Mouse (Mus musculus): ENCODE data around the gene Ankrd39. TPM values are rescaled to one million over a fixed set of nuclear protein-coding genes. Genes with fewer than 3 reads are reported as not detected.

Gene Ankrd39
- total RNA-seq (2014; rRNA removed) (38.1 and 55.1 TPM in 2 replicates), polyA plus RNA-seq (2015; fragmentation: Nextera tagmentation; extraction: Ambion mirVana) (30.8 and 32.5 TPM in 2 replicates)

GRCm38 (mm10) chr1:36546888-36547471 is at the start of gene Ankrd39:
TSS of gene Ankrd39 (minus strand) at chr1:36547445.
- Histone ChIP-seq H3K27ac (peak within 1 kb of the TSS; percentile 70), H3K9ac (replicated peaks; ENCODE audit: low read length) (peak within 1 kb of the TSS; percentile 72), H3K4me1 (ENCODE audit: insufficient read depth, low read length) (peaks cover 13% of the 10 kb centered on the region), H3K4me3 (ENCODE audit: low read length) (peak within 1 kb of the TSS; percentile 52), H3K27me3 (ENCODE audit: insufficient read depth, low read length) (no peaks in the 10 kb centered on the region), H3K4me2 (ENCODE audit: low read depth, low read length) (peak within 1 kb of the TSS; percentile 64), H3K9me3 (ENCODE audit: low read length) (no peaks in the 10 kb centered on the region), H3K36me3 (ENCODE audit: insufficient read depth, low read length) (peaks cover 38% of the 10 kb centered on the region)
- DNase-seq (ENCODE audit: low spot score) (peak; percentile 99), ATAC-seq (peak; percentile 97)
- WGBS, result under 1% methylated on average over 43 of the region's 43 CpGs
- TF ChIP-seq CTCF (IDR thresholded peaks at IDR 0.05; ENCODE audit: low read depth), result peak; percentile 100

DNA sequence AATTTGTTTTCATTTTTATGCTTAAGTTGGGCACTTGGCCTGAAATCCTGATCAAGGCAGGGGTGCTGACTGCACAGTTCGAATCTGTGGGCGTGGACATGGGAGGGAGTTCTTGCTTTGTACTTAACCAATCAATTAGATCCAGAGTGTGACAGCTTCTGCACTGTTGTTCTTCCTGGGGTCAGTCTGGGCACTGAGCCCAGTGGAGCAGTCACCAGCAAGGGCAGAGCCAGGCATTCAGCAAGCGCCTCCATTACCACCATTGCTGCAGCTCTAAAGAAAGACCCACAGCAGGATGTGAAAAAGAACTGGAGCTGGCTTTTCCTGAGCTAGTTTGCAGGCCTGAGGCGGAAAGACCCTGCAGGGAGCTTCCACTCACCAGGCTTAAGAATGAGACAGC is 48.9 kb upstream of the Ankrd39 start:
- Histone ChIP-seq H3K4me2 (ENCODE audit: low read depth, low read length) (no peak overlapping the region), H3K36me3 (ENCODE audit: insufficient read depth, low read length) (no peaks in the 10 kb centered on the region), H3K27ac (peak overlapping the region; percentile 62; the same call in 1 of the 2 replicates), H3K4me1 (ENCODE audit: insufficient read depth, low read length) (peaks cover 4% of the 10 kb centered on the region; the same call in 1 of the 2 replicates), H3K4me3 (ENCODE audit: low read length) (no peak overlapping the region), H3K9me3 (ENCODE audit: low read length) (no peaks in the 10 kb centered on the region), H3K27me3 (ENCODE audit: insufficient read depth, low read length) (no peaks in the 10 kb centered on the region), H3K9ac (replicated peaks; ENCODE audit: low read length) (no peak overlapping the region)
- DNase-seq (ENCODE audit: low spot score) (peak; percentile 90), ATAC-seq (peak; percentile 92)
- WGBS, result 13% methylated on average over 4 of the region's 4 CpGs
- no peak for TF ChIP-seq CTCF (IDR thresholded peaks at IDR 0.05; ENCODE audit: low read depth)

GRCm38 (mm10) chr1:36595167-36595931 is 48.1 kb upstream of the Ankrd39 start:
- Histone ChIP-seq H3K9ac (replicated peaks; ENCODE audit: low read length) (no peak overlapping the region), H3K36me3 (ENCODE audit: insufficient read depth, low read length) (no peaks in the 10 kb centered on the region), H3K27ac (peak overlapping the region; percentile 48; the same call in 1 of the 2 replicates), H3K4me1 (ENCODE audit: insufficient read depth, low read length) (peaks cover 11% of the 10 kb centered on the region; the same call in 1 of the 2 replicates), H3K27me3 (ENCODE audit: insufficient read depth, low read length) (no peaks in the 10 kb centered on the region), H3K9me3 (ENCODE audit: low read length) (no peaks in the 10 kb centered on the region), H3K4me3 (ENCODE audit: low read length) (no peak overlapping the region), H3K4me2 (ENCODE audit: low read depth, low read length) (no peak overlapping the region)
- WGBS, result 42% methylated on average over 10 of the region's 10 CpGs
- TF ChIP-seq CTCF (IDR thresholded peaks at IDR 0.05; ENCODE audit: low read depth), result peak; percentile 18; the same call in 1 of the 2 replicates
- ATAC-seq, result peak; percentile 72
- DNase-seq (ENCODE audit: low spot score), result peak; percentile 45

DNA sequence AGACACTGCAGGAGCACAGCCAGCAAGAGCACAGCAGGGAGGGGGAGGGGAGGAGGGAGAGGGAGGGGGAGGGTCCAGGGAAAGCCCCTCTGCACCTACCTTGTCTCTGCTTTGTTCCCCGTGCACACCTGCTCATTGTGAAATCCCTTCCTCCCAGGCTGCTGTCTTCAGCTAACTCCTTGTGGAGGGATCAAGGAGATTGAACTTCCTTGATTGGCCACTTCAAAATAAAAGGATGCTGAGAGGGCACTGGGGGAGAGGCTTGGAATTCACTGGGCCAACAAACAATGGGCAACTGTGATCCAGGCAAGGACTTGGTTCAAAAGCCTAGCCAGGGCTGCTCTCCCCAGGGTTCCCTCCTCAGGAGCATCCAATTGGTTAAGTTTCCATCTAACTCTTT is 45.9 kb upstream of the Ankrd39 start:
- DNase-seq (ENCODE audit: low spot score) (no peak), ATAC-seq (no peak)
- H3K27me3 ChIP-seq (ENCODE audit: insufficient read depth, low read length), result no peaks in the 10 kb centered on the region
- no peak overlapping the region for H3K4me2 ChIP-seq (ENCODE audit: low read depth, low read length)
- H3K36me3 ChIP-seq (ENCODE audit: insufficient read depth, low read length), result no peaks in the 10 kb centered on the region
- H3K4me3 ChIP-seq (ENCODE audit: low read length), result no peak overlapping the region
- no peak overlapping the region for H3K27ac ChIP-seq
- no peak overlapping the region for H3K9ac ChIP-seq (replicated peaks; ENCODE audit: low read length)
- TF ChIP-seq CTCF (IDR thresholded peaks at IDR 0.05; ENCODE audit: low read depth), result no peak
- 27% methylated on average over 1 of the region's 1 CpGs for WGBS
- H3K4me1 ChIP-seq (ENCODE audit: insufficient read depth, low read length), result peaks cover 24% of the 10 kb centered on the region
- H3K9me3 ChIP-seq (ENCODE audit: low read length), result no peaks in the 10 kb centered on the region

GRCm38 (mm10) chr1:36591408-36591807 is 44.2 kb upstream of the Ankrd39 start:
- 79% methylated on average over 2 of the region's 2 CpGs for WGBS

DNA sequence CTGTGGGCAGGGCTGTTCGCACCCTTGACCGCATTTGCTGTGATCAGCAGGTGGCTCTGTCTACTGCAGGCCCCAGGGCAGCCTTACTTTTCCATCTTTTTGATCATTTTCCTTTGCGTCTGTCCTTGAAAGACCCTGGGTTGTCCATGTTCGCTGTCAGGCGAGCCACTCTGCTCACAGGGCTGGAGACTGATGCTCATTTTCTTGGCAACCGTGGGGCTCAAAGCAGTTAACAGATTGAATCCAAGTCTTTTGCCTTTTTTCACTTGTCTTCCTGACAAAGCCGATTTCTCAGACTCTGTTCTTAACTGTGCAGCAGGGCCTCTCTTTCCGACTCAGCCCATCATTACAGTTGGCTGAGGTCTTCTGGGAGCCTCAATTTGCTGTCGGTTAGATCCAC is 43.4 kb upstream of the Ankrd39 start:
- Histone ChIP-seq H3K9me3 (ENCODE audit: low read length) (no peaks in the 10 kb centered on the region), H3K4me2 (ENCODE audit: low read depth, low read length) (no peak overlapping the region), H3K9ac (replicated peaks; ENCODE audit: low read length) (no peak overlapping the region), H3K27me3 (ENCODE audit: insufficient read depth, low read length) (no peaks in the 10 kb centered on the region), H3K4me3 (ENCODE audit: low read length) (no peak overlapping the region), H3K36me3 (ENCODE audit: insufficient read depth, low read length) (no peaks in the 10 kb centered on the region), H3K4me1 (ENCODE audit: insufficient read depth, low read length) (peaks cover 26% of the 10 kb centered on the region), H3K27ac (0 out of 2 replicates have a peak overlapping the region, but pooled peaks have one; percentile 9)
- DNase-seq (ENCODE audit: low spot score) (peak; percentile 31), ATAC-seq (no peak)
- no peak for TF ChIP-seq CTCF (IDR thresholded peaks at IDR 0.05; ENCODE audit: low read depth)
- 44% methylated on average over 9 of the region's 9 CpGs for WGBS

More at GRCm38 (mm10) chr1:36591408-36591807, 44.2 kb upstream of the Ankrd39 start:
- H3K36me3 ChIP-seq (ENCODE audit: insufficient read depth, low read length), result no peaks in the 10 kb centered on the region
- no peak overlapping the region for H3K4me2 ChIP-seq (ENCODE audit: low read depth, low read length)
- no peak overlapping the region for H3K4me3 ChIP-seq (ENCODE audit: low read length)
- no peak overlapping the region for H3K9ac ChIP-seq (replicated peaks; ENCODE audit: low read length)
- no peak overlapping the region for H3K27ac ChIP-seq
- H3K4me1 ChIP-seq (ENCODE audit: insufficient read depth, low read length), result peaks cover 26% of the 10 kb centered on the region
- H3K9me3 ChIP-seq (ENCODE audit: low read length), result no peaks in the 10 kb centered on the region
- ATAC-seq (no peak), DNase-seq (ENCODE audit: low spot score) (no peak)
- no peaks in the 10 kb centered on the region for H3K27me3 ChIP-seq (ENCODE audit: insufficient read depth, low read length)
- no peak for TF ChIP-seq CTCF (IDR thresholded peaks at IDR 0.05; ENCODE audit: low read depth)
